Mouse (Mus musculus) C2C12 (cell line): ENCODE results near the gene Aifm3.

ENCODE experiments used
- CTCF ChIP-seq: IDR thresholded peaks from one replicate; pipeline ENCODE4 v1.5.1; 2011; ENCODE audit not compliant: control insufficient read depth, insufficient read depth, insufficient read length
- FOSL1 ChIP-seq: IDR thresholded peaks from one replicate; pipeline ENCODE4 v1.8.0; 2011; ENCODE audit warnings: mild to moderate bottlenecking, low read length; ENCODE audit not compliant: poor library complexity, insufficient read depth, severe bottlenecking
- MAX ChIP-seq: IDR thresholded peaks from one replicate; pipeline ENCODE4 v1.6.1; 2011; ENCODE audit warnings: mild to moderate bottlenecking, control low read depth
- MYOD1 ChIP-seq: IDR thresholded peaks from one replicate; pipeline ENCODE4 v1.6.1; 2011; ENCODE audit warnings: low read depth; ENCODE audit not compliant: control insufficient read depth, insufficient read length
- USF1 ChIP-seq: IDR thresholded peaks from one replicate; pipeline ENCODE4 v1.6.1; 2011; ENCODE audit warnings: low read depth, mild to moderate bottlenecking, control low read depth, moderate library complexity

- TF ChIP-seq MYOD1 (no peak), CTCF (no peak), USF1 (no peak), MAX (no peak), FOSL1 (no peak)
These were observed 21.3 kb downstream of the Aifm3 start for GRCm38 (mm10) chr16:17510686-17511085.
